Mouse (Mus musculus) kidney, embryonic 15.5 days (tissue): ENCODE data around the gene Pgc. TPM values are rescaled to one million over a fixed set of nuclear protein-coding genes. Genes with fewer than 3 reads are reported as not detected.

ENCODE experiments used
- ATAC-seq: fragments of 200-750 bp; cut with Nextera tagmentation; replicated peaks from 2 replicates; pipeline ENCODE4 v1.8.0; 2017; ENCODE audit warnings: moderate TSS enrichment; ENCODE audit not compliant: low FRiP score
- H3K27ac ChIP-seq: fragments of 300-500 bp; sonication (generic); 2 replicates; pipeline ENCODE4 v1.5.1; 2015; ENCODE audit warnings: mild to moderate bottlenecking, inconsistent platforms
- H3K27me3 ChIP-seq: fragments of 300-500 bp; sonication (generic); 2 replicates; pipeline ENCODE4 v1.6.1; 2015; ENCODE audit warnings: inconsistent platforms
- H3K36me3 ChIP-seq: fragments of 300-500 bp; sonication (generic); 2 replicates; pipeline ENCODE4 v1.6.1; 2015; ENCODE audit warnings: inconsistent platforms
- H3K4me1 ChIP-seq: fragments of 300-500 bp; sonication (generic); 2 replicates; pipeline ENCODE4 v1.6.1; 2015; ENCODE audit warnings: inconsistent platforms
- H3K4me2 ChIP-seq: fragments of 300-500 bp; sonication (generic); 2 replicates; pipeline ENCODE4 v1.6.1; 2015; ENCODE audit warnings: moderate library complexity, mild to moderate bottlenecking, inconsistent platforms
- H3K4me3 ChIP-seq: fragments of 300-500 bp; sonication (generic); replicated peaks from 2 replicates; pipeline ENCODE4 v1.5.1; 2015; ENCODE audit warnings: mild to moderate bottlenecking, inconsistent platforms
- H3K9ac ChIP-seq: fragments of 300-500 bp; sonication (generic); 2 replicates; pipeline ENCODE4 v1.6.1; 2015; ENCODE audit warnings: mild to moderate bottlenecking, inconsistent platforms
- H3K9me3 ChIP-seq: fragments of 300-500 bp; sonication (generic); replicated peaks from 2 replicates; pipeline ENCODE4 v1.6.1; 2016; ENCODE audit warnings: inconsistent platforms
- WGBS: fragments of 180-500 bp; shearing (Covaris S2); methylation state at CpG from one replicate; pipeline ENCODE4 v1.1.7; 2015; ENCODE audit warnings: mixed read lengths; 5-methylcytosine and 5-hydroxymethylcytosine counted together
- polyA plus RNA-seq: library from polyadenylated mRNA; unstranded; fragments of >200 nt; fragmentation: Nextera tagmentation; extraction: Ambion mirVana; gene quantifications from 2 replicates; pipeline ENCODE4 v1.2.1, GENCODE M21; 2015

Gene Pgc
- polyA plus RNA-seq, 1 experiment from 2014 or later: 0.14 TPM

DNA sequence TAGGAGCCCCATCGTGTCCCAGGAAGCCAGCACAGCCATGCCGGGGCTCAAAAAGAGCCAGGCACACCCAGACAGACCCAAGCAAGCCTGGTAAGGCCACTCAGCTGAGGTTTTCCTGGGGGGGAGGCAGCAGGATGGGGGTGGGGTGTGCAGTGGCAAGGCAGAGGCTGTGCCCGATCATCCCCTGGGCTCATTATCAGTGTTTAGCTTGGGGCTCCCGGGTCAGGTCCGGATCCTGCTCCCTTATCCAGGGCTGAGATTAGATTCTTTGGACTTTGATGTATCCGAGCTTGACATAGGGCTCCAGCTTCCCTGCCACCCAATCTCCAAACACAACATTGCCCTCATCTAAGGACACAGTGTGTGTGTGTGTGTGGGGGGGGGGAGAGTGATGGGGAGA is 14.8 kb upstream of the Pgc start:
- 71% methylated on average over 6 of the region's 6 CpGs for WGBS
- H3K4me2 ChIP-seq: no peak overlapping the region
- H3K4me1 ChIP-seq: no peaks in the 10 kb centered on the region
- no peak overlapping the region for H3K9ac ChIP-seq
- no peak overlapping the region for H3K4me3 ChIP-seq
- no peak for ATAC-seq
- H3K36me3 ChIP-seq: no peaks in the 10 kb centered on the region
- H3K27me3 ChIP-seq: no peaks in the 10 kb centered on the region
- H3K27ac ChIP-seq: no peak overlapping the region
- H3K9me3 ChIP-seq: no peaks in the 10 kb centered on the region

- Histone ChIP-seq H3K36me3 (no peaks in the 10 kb centered on the region), H3K9me3 (no peaks in the 10 kb centered on the region), H3K4me2 (no peak overlapping the region), H3K4me1 (no peaks in the 10 kb centered on the region), H3K9ac (no peak overlapping the region), H3K27ac (no peak overlapping the region), H3K27me3 (no peaks in the 10 kb centered on the region), H3K4me3 (no peak overlapping the region)
- no peak for ATAC-seq
- 58% methylated on average over 9 of the region's 22 CpGs for WGBS
Observed at GRCm38 (mm10) chr17:47712889-47713571, 13.6 kb upstream of the Pgc start.

DNA sequence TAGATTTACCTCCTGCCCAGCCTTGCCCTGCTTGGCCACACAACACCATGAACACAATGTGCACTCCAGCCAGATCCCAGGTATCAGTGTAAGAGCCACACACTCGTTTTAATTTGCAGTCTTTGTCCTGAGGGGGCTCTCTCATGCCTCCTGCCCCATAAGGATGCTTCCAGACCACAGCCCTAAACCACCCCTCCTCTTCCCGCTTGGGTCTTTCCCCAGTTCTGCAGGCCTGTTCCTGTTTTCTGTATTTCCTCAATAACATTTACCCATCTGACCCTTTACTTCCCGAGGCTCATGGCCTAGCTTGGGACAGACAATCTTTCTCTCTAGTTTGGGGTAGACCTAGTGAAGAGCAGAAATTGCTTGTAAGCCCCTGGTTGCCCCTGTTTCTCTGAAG is 11.6 kb upstream of the Pgc start:
- Histone ChIP-seq H3K4me3 (no peak overlapping the region), H3K27me3 (no peaks in the 10 kb centered on the region), H3K4me2 (no peak overlapping the region), H3K36me3 (no peaks in the 10 kb centered on the region), H3K9ac (no peak overlapping the region), H3K27ac (no peak overlapping the region), H3K9me3 (no peaks in the 10 kb centered on the region), H3K4me1 (no peaks in the 10 kb centered on the region)
- no peak for ATAC-seq
- 56% methylated on average over 3 of the region's 3 CpGs for WGBS

DNA sequence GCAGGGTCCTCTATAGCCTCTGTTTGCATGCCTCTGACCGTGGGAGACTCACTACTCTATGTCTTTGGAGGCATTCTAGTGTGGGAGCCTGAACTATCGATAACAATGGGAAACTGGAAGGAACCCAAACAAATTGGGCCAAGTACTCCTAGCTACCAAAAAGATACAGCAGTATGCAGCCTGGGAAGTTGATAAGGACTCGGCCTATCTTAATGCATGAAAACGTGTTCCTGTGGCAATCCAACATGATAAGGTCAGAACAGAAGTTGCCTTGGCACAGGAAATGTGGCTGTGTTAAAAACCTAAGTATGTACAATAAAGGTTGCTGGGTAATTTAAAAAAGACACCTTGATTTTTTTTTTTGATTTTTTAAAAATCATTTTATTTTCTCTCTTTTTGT is 5.5 kb upstream of the Pgc start:
- 83% methylated on average over 4 of the region's 4 CpGs for WGBS
- ATAC-seq: no peak
- H3K36me3 ChIP-seq: no peaks in the 10 kb centered on the region

DNA sequence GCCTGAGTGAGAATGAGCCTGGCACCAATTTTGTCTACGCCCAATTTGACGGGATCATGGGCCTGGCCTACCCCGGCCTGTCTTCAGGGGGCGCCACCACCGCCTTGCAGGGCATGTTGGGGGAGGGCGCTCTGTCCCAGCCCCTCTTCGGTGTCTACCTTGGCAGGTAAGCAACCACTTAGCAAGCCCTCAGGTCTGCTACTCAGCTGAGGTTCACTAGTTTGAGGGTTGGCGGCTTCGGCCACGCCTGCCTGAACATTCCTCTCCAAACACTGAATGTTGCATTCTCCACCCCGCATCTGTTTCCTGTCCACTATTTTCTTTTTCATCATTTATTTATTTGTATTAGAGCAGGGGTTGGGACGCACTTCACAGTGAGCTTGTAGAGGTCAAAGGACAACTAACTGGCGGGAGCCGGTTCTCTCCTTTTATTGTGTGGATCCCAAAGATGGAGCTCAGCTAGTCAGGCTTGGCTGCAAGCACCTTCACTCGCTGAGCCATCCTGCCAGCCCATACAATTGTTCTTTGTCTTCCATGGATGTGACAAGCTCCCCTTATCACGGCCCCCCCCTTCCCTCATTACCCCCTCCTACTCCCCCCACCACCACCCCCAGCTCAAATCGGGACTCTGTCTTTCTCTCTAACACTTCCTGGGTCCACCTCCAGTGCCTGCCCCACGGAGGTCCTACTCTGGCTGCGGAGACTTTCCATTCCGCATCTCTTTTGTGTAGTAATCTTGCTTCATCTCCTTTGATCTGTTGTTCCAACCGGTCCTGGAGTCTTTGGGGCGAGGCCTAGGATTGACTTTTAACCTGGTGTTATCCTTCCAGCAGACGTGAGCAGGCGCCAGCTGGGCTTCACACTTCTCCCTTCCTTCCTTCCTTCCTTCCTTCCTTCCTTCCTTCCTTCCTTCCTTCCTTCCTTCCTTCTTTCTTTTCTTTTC is 4.3 kb downstream of the Pgc start:
- H3K27ac ChIP-seq: no peak overlapping the region
- H3K9me3 ChIP-seq: no peaks in the 10 kb centered on the region
- peaks cover 6% of the 10 kb centered on the region; the same call in 1 of the 2 replicates for H3K4me1 ChIP-seq
- H3K36me3 ChIP-seq: no peaks in the 10 kb centered on the region
- ATAC-seq: peak; percentile 13; the same call in 1 of the 2 replicates
- no peaks in the 10 kb centered on the region for H3K27me3 ChIP-seq
- no peak overlapping the region for H3K4me2 ChIP-seq
- no peak overlapping the region for H3K4me3 ChIP-seq
- no peak overlapping the region for H3K9ac ChIP-seq
- 51% methylated on average over 24 of the region's 24 CpGs for WGBS

More for the DNA sequence above, 5.5 kb upstream of the Pgc start:
- Histone ChIP-seq H3K9me3 (no peaks in the 10 kb centered on the region), H3K4me2 (no peak overlapping the region), H3K9ac (no peak overlapping the region), H3K4me1 (no peaks in the 10 kb centered on the region), H3K4me3 (no peak overlapping the region), H3K27ac (no peak overlapping the region), H3K27me3 (no peaks in the 10 kb centered on the region)

GRCm38 (mm10) chr17:47735553-47736100 is 9.0 kb downstream of the Pgc start:
- 74% methylated on average over 14 of the region's 14 CpGs for WGBS
- Histone ChIP-seq H3K36me3 (no peaks in the 10 kb centered on the region), H3K27ac (no peak overlapping the region), H3K4me3 (no peak overlapping the region), H3K9ac (no peak overlapping the region), H3K4me1 (peaks cover 31% of the 10 kb centered on the region), H3K9me3 (no peaks in the 10 kb centered on the region), H3K4me2 (no peak overlapping the region), H3K27me3 (0 out of 2 replicates have a peak, but pooled peaks cover 8% of the 10 kb centered on the region)
- ATAC-seq: no peak

DNA sequence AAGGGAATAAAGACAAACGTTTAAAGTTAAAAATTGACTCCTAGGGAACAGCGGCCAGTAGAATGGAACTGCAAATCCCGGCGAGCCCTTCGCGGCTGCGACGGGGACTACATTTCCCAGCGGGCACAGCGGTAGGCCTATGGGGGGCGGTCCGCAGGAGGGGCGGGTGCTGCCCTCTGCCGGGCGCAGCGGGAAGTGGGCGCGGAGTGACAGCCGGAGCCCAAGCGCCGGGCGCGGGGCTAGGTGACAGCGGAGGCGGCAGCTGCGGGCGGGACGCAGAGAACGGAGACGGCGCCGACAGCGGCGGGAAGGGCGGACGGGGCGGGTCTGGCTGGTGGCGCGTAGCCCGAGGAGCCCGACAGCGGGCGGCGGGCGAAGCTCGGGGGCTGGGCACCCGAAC is 10.2 kb downstream of the Pgc start, which contains the start of gene Tfeb:
Tfeb (plus strand) TSS at position 175 of the 400 bp plus-strand sequence.
- no peaks in the 10 kb centered on the region for H3K36me3 ChIP-seq
- H3K9me3 ChIP-seq: no peaks in the 10 kb centered on the region
- ATAC-seq: peak; percentile 61
- 0 out of 2 replicates have a peak, but pooled peaks cover 8% of the 10 kb centered on the region for H3K27me3 ChIP-seq
- H3K4me3 ChIP-seq: peak within 1 kb of the TSS; percentile 82
- H3K4me1 ChIP-seq: peaks cover 27% of the 10 kb centered on the region
- under 1% methylated on average over 47 of the region's 47 CpGs for WGBS
- H3K9ac ChIP-seq: peak within 1 kb of the TSS; percentile 77
- peak within 1 kb of the TSS; percentile 97 for H3K4me2 ChIP-seq
- peak within 1 kb of the TSS; percentile 96 for H3K27ac ChIP-seq

DNA sequence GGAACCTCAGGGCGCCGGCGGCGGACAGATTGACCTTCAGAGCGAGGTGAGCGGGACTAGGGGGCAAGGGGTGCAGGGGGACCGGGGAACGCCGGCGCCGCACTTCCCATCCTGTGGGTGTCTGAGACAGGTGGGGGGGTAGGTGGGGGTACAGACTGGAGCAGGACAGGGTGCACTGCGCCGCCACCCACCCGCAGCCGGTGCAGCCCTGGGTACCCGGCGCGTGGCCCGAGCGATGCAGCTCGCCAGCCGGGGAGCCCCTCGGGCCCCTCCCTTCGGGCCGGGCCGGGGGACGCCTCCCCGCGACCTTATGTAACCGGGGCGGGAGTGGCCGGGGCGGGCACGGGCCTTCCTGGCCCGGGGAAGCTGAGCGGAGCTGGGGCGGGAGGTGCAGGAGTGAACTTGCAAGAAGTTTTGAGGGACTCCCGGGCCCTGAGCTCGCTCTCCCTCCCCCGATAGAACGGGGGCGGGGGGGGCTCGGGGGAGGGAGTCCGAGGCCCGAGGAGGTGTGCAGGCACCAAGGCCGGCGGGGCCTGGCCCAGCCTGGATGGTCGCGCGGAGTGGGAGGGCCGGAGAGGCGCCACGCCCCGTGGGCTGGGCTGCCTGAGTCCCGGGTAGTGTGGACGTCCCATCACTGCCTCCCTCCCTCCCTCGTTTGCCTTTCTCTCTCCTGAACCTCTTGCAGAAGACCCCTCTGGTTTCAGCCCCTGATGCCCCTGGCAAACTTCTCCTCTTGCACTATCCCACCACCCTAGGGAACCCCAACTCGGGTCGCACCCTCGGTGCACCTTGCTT is 10.8 kb downstream of the Pgc start:
- Histone ChIP-seq H3K27ac (peak overlapping the region; percentile 96), H3K27me3 (0 out of 2 replicates have a peak, but pooled peaks cover 8% of the 10 kb centered on the region), H3K4me1 (peaks cover 27% of the 10 kb centered on the region), H3K9ac (peak overlapping the region; percentile 77), H3K9me3 (no peaks in the 10 kb centered on the region), H3K36me3 (no peaks in the 10 kb centered on the region), H3K4me2 (peak overlapping the region; percentile 97), H3K4me3 (peak overlapping the region; percentile 82)
- peak; percentile 90 for ATAC-seq
- under 1% methylated on average over 52 of the region's 60 CpGs for WGBS

- Histone ChIP-seq H3K9me3 (no peaks in the 10 kb centered on the region), H3K36me3 (no peaks in the 10 kb centered on the region), H3K27me3 (0 out of 2 replicates have a peak, but pooled peaks cover 8% of the 10 kb centered on the region), H3K4me3 (peak overlapping the region; percentile 82), H3K27ac (peak overlapping the region; percentile 96), H3K4me1 (peaks cover 29% of the 10 kb centered on the region), H3K4me2 (peak overlapping the region; percentile 97), H3K9ac (peak overlapping the region; percentile 77)
- peak; percentile 80 for ATAC-seq
- WGBS: under 1% methylated on average over 49 of the region's 61 CpGs
Observed at GRCm38 (mm10) chr17:47738066-47738878, 11.6 kb downstream of the Pgc start.

GRCm38 (mm10) chr17:47738879-47739798 is 12.5 kb downstream of the Pgc start:
- H3K4me2 ChIP-seq: peak overlapping the region; percentile 97
- 6% methylated on average over 20 of the region's 20 CpGs for WGBS

More at GRCm38 (mm10) chr17:47738879-47739798, 12.5 kb downstream of the Pgc start:
- H3K36me3 ChIP-seq: no peaks in the 10 kb centered on the region
- H3K27ac ChIP-seq: peak overlapping the region; percentile 96
- peak overlapping the region; percentile 82 for H3K4me3 ChIP-seq
- H3K9me3 ChIP-seq: no peaks in the 10 kb centered on the region
- H3K4me1 ChIP-seq: peaks cover 31% of the 10 kb centered on the region
- peak overlapping the region; percentile 77 for H3K9ac ChIP-seq
- H3K27me3 ChIP-seq: 0 out of 2 replicates have a peak, but pooled peaks cover 8% of the 10 kb centered on the region
- no peak for ATAC-seq
